Mouse (Mus musculus): ENCODE measurements around the gene Smim7.

Smim7 gene

GRCm38 (mm10) chr8:72570633-72571610 is at the start of gene Smim7:
Gene Smim7, minus strand, starts transcription at chr8:72571088.
- peak; percentile 99 for DNase-seq

GRCm38 (mm10) chr8:72590198-72590597 is 19.3 kb upstream of the Smim7 start:
- DNase-seq = peak; percentile 45

- no peak for DNase-seq
Observed at GRCm38 (mm10) chr8:72589286-72589685, 18.4 kb upstream of the Smim7 start.

- DNase-seq = no peak
Observed at GRCm38 (mm10) chr8:72588865-72589264, 18.0 kb upstream of the Smim7 start.

- no peak for DNase-seq
Observed at GRCm38 (mm10) chr8:72587806-72588205, 16.9 kb upstream of the Smim7 start.

- no peak for DNase-seq
Observed at GRCm38 (mm10) chr8:72584390-72584789, 13.5 kb upstream of the Smim7 start.

GRCm38 (mm10) chr8:72583056-72583771 is 12.3 kb upstream of the Smim7 start:
- DNase-seq = peak; percentile 44

- DNase-seq = no peak
Observed at GRCm38 (mm10) chr8:72579374-72579773, 8.5 kb upstream of the Smim7 start.

GRCm38 (mm10) chr8:72577941-72578340 is 7.1 kb upstream of the Smim7 start:
- DNase-seq = no peak

- DNase-seq = no peak
Observed at GRCm38 (mm10) chr8:72577266-72577665, 6.4 kb upstream of the Smim7 start.

GRCm38 (mm10) chr8:72575915-72576314 is 5.0 kb upstream of the Smim7 start:
- no peak for DNase-seq

- no peak for DNase-seq
Observed at GRCm38 (mm10) chr8:72573450-72573849, 2.6 kb upstream of the Smim7 start.

- no peak for DNase-seq
Observed at GRCm38 (mm10) chr8:72572507-72572906, 1.6 kb upstream of the Smim7 start.

- peak; percentile 87 for DNase-seq
Observed at GRCm38 (mm10) chr8:72571611-72572473, 954 bp upstream of the Smim7 start, which contains the start of gene Tmem38a. Gene Tmem38a, plus strand, starts transcription at chr8:72572055.

GRCm38 (mm10) chr8:72565970-72566369 is 4.9 kb downstream of the Smim7 start:
- DNase-seq = no peak

- no peak for DNase-seq
Observed at GRCm38 (mm10) chr8:72561111-72561689, 9.7 kb downstream of the Smim7 start.

GRCm38 (mm10) chr8:72555770-72556169 is 15.1 kb downstream of the Smim7 start:
- DNase-seq = no peak

GRCm38 (mm10) chr8:72549314-72549892 is 21.5 kb downstream of the Smim7 start:
- no peak for DNase-seq

- no peak for DNase-seq
Observed at GRCm38 (mm10) chr8:72548644-72549313, 22.1 kb downstream of the Smim7 start.

GRCm38 (mm10) chr8:72547802-72548643 is 22.9 kb downstream of the Smim7 start, which contains the start of gene Med26:
Gene Med26, minus strand, starts transcription at chr8:72548270.
- DNase-seq = peak; percentile 99
